In the genomic region with DNA sequence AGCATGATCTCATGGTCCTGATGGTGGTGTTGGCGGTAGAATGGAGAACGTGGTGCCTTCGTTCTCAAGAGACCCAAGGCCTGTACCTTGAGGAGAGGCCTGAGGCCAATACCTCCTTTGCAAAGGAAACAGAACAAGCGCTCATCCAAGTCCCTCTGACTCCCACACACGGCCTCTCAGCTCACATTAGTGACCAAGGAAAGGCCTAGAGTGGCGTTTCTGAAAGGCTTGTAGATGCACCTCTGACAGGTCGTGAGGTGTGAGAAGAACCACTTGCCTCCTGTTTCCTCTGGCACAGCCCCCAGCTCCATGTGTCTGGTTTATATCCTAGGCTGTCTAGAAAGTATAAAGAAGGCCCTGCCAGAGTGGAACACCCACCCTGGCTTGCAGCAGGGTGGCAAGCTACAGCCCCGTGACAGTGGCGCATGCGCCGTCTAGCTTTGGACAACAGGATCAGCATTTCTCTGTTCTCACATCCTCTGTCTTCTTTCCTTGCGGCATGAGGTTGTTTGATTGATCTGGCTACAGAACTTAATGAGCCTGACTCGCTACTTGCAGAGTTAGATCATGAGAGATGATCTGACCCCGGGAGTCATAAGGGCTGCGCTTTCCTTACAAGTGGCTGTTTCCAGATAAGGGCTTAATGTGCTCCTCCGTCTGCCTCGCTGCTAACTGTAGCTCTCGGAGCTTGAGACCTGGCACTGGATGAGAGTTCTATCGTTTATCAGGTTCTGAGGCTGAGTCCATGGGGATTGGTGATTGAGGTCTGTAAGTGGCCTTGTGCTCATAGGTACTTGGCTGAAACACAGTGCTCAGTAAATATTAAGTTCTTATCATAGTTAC, we compare ENCODE assay signal across 11 mouse cellular contexts.
DNase-seq lines count a peak whose midpoint lies in the region; ATAC-seq and TF ChIP-seq lines count a peak whose summit lies in the region.
"Had no signal": no experiment of that assay in that cellular context is flagged by ENCODE, and none has a peak within 500 bp of the region (broad histone marks: within the 10 kb centered on the region; RNA-seq: fewer than 3 reads in every experiment).

No protein-coding gene starts in this region.

- peak; percentile 10; the same call in 1 of the 2 replicates for ATAC-seq in lung, embryonic 14.5 days (ENCODE audit: insufficient read depth)
- ATAC-seq in erythroblast, adult 5-6 weeks (replicated peaks; ENCODE audit: low FRiP score, poor library complexity, severe bottlenecking): peak; percentile 40
- peak; percentile 59 for ATAC-seq in heart, embryonic 16.5 days (replicated peaks; ENCODE audit: extremely low read depth, insufficient read depth, low FRiP score)
- peak; percentile 40 for ATAC-seq in megakaryocyte progenitor cell, adult 5-6 weeks (replicated peaks; ENCODE audit: poor library complexity)

- no peak overlapping the region for H3K4me3 ChIP-seq in lung, embryonic 14.5 days (ENCODE audit: low read depth, low read length)
- no peak overlapping the region for H3K4me3 ChIP-seq in heart, embryonic 16.5 days (ENCODE audit: low read length)

- TF ChIP-seq CTCF in lung, embryonic 14.5 days (IDR thresholded peaks at IDR 0.05; ENCODE audit: low read depth): no peak

- no peaks in the 10 kb centered on the region for H3K36me3 ChIP-seq in lung, embryonic 14.5 days (ENCODE audit: insufficient read depth)
- no peaks in the 10 kb centered on the region for H3K36me3 ChIP-seq in heart, embryonic 16.5 days (ENCODE audit: control insufficient read depth, insufficient read depth)

- H3K4me1 ChIP-seq in lung, embryonic 14.5 days (ENCODE audit: insufficient read depth): peaks cover 41% of the 10 kb centered on the region
- peaks cover 51% of the 10 kb centered on the region for H3K4me1 ChIP-seq in heart, embryonic 16.5 days (ENCODE audit: control insufficient read depth, insufficient read depth, low read length)

- no peaks in the 10 kb centered on the region for H3K9me3 ChIP-seq in lung, embryonic 14.5 days (ENCODE audit: low read depth, low read length)
- no peaks in the 10 kb centered on the region for H3K9me3 ChIP-seq in heart, embryonic 16.5 days (replicated peaks; ENCODE audit: control insufficient read depth, low read length)

- DNase-seq in lung, embryonic 14.5 days: no peak
- no peak for DNase-seq in lung, postnatal 14 days
- DNase-seq in gastrocnemius, adult 8-10 months (ENCODE audit: low spot score in 2 of 2): no peak
- no peak for DNase-seq in spleen, postnatal 10 days (ENCODE audit: low spot score in 2 of 2)
- DNase-seq: cerebellum, adult 9-11 months; gastrocnemius, postnatal 14 days; lung, adult 2 months; spleen, adult 18-20 months had no signal

- H3K9ac ChIP-seq in lung, embryonic 14.5 days: no peak overlapping the region
- peak overlapping the region; percentile 5; the same call in 1 of the 2 replicates for H3K9ac ChIP-seq in heart, embryonic 16.5 days (ENCODE audit: low read length)

- H3K4me2 ChIP-seq in lung, embryonic 14.5 days: no peak overlapping the region
- peak overlapping the region; percentile 47; the same call in 1 of the 2 replicates for H3K4me2 ChIP-seq in heart, embryonic 16.5 days (ENCODE audit: low read depth, low read length)

- peak overlapping the region; percentile 33; the same call in 1 of the 2 replicates for H3K27ac ChIP-seq in lung, embryonic 14.5 days (ENCODE audit: low read depth)
- H3K27ac ChIP-seq in heart, embryonic 16.5 days (ENCODE audit: low read length): peak overlapping the region; percentile 97

- WGBS in lung, embryonic 14.5 days: 41% methylated on average over 19 of the region's 19 CpGs
- WGBS in heart, embryonic 16.5 days: 27% methylated on average over 19 of the region's 19 CpGs

- no peaks in the 10 kb centered on the region for H3K27me3 ChIP-seq in lung, embryonic 14.5 days (ENCODE audit: insufficient read depth, low read length)
- no peaks in the 10 kb centered on the region for H3K27me3 ChIP-seq in heart, embryonic 16.5 days (ENCODE audit: control insufficient read depth, insufficient read depth, low read length)
